Mouse (Mus musculus): Measurements from ENCODE around the gene Babam2. TPM values are rescaled to one million over a fixed set of nuclear protein-coding genes. Genes with fewer than 3 reads are reported as not detected.

Babam2 gene
- total RNA-seq (2021), result 10 to 100 TPM; 38.1 to 39.1 TPM

DNA sequence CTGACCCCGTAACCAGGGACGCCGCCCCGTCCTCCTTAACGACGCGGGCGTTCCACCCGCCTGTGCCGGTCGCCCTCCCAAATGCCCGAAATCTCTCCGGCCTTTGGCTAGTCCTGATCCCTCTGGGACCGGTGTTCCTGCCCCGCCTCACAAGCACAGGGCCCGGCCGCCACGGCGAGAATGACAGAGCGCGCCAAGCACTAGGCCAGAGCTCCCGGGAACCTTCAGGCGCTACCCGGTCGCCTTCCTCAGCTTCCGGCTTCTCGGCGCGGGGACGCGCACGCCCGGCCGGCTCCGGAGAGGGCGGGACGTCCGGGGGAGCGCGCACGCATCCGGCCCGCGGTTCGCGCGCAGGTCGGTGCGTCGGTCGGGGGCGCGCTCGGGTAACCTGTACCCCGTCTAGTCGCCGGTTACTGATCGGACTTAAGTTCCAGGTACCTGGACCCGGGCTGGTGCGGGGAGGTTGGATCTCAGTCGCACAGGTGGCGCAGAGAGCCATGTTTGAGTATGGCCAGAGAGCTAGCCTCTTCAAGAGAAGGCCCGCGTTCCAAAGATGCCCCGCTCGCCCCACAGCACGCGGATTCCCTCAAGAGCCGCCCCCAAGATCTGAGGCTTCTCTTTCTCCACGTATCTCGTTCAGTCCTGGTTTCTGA, at the start of gene Babam2:
Gene Babam2 (plus strand): TSS at position 41 of the 653 bp plus-strand sequence.
- DNase-seq, result peak; percentile 93
- intact Hi-C loops (cut with DNase I), result loop anchor here (5.0 kb wide), 1 partner anchor 440 kb away; the partner anchor contains the start of gene Fosl2

DNA sequence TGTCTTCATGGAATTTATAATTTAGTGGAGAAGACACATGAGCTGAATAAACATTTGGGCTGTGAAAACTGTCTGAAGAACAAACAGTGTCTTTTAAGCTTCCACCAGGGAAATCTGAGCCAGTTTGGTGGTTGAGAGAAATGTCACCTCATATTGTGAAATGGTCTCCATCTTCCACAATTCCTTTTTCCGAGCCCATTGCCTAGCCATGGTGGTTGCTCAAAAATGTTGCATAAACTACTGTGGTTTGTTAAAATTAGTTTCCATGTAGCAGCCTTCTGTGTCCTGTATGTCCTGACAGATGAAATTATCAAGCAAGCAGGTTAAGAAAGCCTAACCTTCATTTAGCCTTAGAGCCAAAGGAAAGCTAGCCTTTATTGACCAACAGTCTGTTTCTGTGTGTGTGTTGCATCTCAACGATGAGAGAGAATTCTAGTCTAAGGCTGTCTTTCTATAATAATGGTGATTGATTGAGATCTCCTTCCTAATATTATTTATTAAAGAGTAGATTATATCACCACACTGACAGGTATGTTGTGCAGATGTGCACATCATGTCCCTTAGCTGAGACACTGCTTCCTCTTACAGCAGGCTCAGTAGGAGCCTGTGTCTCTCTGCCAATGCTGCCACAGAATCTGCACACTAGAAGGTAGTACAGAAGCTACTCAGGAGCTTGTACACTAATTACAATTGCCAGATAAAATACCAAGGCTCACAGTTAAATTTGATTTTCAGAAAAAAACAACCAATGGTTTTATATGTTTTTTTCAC, 46.8 kb upstream of the Babam2 start:
- DNase-seq, result no peak
- intact Hi-C loops (cut with DNase I), result no loop called here

DNA sequence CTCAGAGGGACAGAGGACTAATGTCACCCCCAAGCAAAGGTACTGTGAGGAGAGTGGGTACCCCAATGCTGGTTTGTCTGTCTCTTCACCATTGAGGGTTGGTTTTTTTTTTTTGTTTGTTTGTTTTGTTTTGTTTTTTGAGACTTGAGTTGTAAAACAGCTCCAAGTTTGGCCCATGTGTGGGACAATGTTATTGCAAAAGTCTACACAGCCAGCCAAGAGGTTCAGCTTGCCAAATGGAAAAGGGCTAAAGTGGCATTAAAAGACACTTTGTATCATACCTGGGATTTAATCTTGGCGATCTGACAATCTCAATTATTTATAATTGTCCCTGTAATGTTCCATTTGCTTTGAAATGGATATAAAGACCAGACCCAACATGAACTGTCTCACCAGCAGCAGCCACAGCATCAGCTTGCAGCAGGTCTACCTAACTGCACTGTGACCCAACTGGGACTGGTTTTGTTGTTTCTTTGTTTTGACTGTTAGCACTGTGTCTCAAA, 41.7 kb upstream of the Babam2 start:
- intact Hi-C loops (cut with DNase I), result no loop called here
- DNase-seq, result no peak

DNA sequence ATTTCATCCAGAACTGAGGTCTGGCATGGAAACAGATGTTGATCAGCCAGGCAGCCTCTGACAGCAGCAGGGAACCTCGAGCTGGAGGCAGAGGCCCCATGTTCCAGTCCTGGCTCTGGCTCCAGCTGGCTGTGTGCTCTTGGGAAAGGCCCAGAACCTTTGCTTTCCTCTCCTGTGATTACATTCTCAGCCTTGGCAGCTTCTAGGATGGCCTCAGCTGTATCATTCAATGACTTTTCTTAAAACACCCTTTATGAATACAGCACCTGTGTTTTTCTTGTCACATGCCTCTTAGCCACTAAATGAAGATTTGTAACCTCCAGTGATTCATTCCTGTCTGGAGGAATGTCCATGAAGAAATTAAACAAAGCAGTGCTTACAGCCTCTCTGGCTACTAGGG, 31.3 kb upstream of the Babam2 start:
- intact Hi-C loops (cut with DNase I), result no loop called here
- no peak for DNase-seq

GRCm38 (mm10) chr5:31668325-31668968, 29.0 kb upstream of the Babam2 start:
- intact Hi-C loops (cut with DNase I), result no loop called here

GRCm38 (mm10) chr5:31669984-31670383, 27.5 kb upstream of the Babam2 start:
- no peak for DNase-seq
- intact Hi-C loops (cut with DNase I), result no loop called here

More at GRCm38 (mm10) chr5:31668325-31668968, 29.0 kb upstream of the Babam2 start:
- no peak for DNase-seq

DNA sequence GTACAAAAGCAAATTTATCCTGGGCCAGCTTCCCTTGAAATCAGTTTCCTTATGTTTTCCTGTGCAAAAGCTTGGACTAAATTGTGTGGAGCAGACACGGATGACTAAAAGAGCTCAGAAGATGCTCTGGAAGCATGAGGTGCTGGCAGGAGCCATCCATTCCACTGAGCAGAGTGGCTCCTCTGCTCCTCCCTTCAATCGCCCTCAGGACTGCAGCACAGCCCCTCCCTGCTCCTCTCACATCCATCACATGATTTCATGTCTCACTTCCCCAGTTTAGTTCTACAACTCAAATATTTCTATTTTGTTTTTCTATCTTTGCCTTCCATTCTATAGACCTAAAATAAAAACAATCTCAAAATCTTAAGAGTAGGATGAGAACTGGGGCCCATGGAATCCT, 26.3 kb upstream of the Babam2 start:
- intact Hi-C loops (cut with DNase I), result no loop called here
- DNase-seq, result no peak

DNA sequence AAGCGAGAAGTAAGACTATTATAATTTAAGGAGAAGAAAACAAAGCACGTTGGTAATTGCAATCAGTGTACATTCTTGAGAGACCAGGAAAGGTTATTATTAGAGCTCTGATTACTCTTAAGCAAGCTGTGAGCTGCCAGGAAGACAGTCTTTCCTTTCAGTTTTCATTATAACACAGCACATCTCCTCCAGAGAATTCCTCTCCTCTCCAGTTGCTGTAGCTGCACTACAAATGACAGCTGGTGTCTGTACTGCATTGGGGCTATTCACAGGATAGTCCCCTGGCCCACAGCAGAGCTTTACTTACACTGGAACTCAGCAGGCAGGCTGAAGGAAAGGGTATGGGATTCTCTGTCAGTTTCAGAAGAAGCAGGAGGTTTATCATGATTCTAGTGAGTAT, 24.1 kb upstream of the Babam2 start:
- intact Hi-C loops (cut with DNase I), result no loop called here
- no peak for DNase-seq

DNA sequence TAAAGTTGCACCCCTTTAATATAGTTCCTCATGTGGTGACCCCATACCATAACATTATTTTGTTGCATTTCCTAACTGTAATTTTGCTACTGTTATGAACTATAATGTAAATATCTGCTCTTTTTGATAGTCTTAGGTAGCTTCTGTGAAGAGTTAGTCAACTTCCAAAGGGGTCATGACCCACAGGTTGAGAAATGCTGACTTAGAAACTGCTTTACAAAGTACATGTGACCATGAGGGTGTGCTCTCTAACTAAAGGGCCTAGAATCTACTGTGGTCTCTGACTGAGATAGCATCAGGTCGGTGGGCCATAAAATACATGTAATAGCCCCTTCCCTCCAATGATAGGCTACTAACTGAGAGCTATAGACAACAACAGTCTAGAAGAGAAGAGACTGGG, 19.5 kb upstream of the Babam2 start:
- intact Hi-C loops (cut with DNase I), result no loop called here

GRCm38 (mm10) chr5:31680183-31680582, 17.3 kb upstream of the Babam2 start:
- intact Hi-C loops (cut with DNase I), result no loop called here

More for the DNA sequence above, 19.5 kb upstream of the Babam2 start:
- no peak for DNase-seq

GRCm38 (mm10) chr5:31682305-31682704, 15.2 kb upstream of the Babam2 start:
- intact Hi-C loops (cut with DNase I), result no loop called here
- no peak for DNase-seq

More at GRCm38 (mm10) chr5:31680183-31680582, 17.3 kb upstream of the Babam2 start:
- no peak for DNase-seq

DNA sequence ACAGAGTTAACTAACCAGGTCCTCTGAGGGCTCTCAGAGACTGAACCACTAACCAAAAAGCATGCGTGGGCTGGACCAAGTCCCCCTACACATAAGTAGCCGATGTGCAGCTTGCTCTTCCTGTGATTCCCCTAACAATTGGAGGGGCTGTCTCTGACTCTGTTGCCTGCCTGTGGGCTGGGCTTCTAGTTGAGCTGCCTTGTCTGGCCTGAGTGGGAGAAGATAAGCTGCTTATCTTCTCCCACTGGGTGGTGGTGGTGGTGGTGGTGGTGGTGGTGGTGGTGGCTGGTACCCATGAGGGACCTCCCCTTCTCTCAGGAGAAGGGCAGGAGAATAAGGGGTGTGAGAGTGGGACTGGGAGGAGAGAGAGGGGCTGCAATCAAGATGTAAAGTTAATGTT, 11.4 kb upstream of the Babam2 start:
- no peak for DNase-seq
- intact Hi-C loops (cut with DNase I), result no loop called here

DNA sequence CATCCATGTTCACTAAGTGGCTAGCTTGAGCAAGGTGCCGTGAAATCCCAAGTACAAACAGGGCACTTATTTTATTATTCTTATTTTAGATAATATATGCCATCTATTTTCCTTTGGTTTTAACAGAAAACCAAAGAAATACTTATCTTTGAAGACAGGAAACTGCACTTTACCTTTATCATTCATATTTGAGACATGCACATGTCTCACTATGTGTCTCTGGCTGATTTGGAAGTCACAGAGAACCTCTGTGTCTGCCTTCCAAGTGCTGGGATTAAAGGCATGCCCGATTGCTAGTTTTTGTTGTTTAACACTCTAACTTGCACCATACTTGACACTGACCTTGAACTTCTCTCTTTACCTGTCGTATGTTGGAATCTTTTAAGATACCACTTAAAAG, 9.5 kb upstream of the Babam2 start:
- no peak for DNase-seq
- intact Hi-C loops (cut with DNase I), result no loop called here

DNA sequence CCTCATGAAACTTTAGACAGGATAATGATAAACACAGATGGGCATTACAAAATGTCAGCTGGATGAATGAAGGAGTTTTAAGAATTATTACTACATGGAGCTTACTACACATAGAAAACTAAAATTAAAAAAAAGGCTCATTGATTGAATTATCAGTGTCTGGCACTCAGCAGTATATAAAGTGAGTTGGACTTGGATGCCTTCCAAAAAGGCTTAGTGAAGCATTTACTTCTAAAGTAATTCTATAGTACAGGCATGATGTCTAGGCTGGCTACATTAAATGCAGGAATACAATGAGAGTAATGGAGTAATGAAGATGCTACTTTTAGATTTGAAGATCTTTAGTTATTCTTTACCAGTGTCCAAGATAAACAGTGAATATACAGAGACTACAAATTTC, 4.3 kb upstream of the Babam2 start:
- intact Hi-C loops (cut with DNase I), result no loop called here
- DNase-seq, result no peak

- no peak for DNase-seq
- intact Hi-C loops (cut with DNase I), result loop anchor here (5.0 kb wide), 1 partner anchor 440 kb away; the partner anchor contains the start of gene Fosl2
These were observed 377 bp upstream of the Babam2 start, which contains the start of gene Rbks for GRCm38 (mm10) chr5:31696971-31697643. Rbks (minus strand) TSS chr5:31697627.

DNA sequence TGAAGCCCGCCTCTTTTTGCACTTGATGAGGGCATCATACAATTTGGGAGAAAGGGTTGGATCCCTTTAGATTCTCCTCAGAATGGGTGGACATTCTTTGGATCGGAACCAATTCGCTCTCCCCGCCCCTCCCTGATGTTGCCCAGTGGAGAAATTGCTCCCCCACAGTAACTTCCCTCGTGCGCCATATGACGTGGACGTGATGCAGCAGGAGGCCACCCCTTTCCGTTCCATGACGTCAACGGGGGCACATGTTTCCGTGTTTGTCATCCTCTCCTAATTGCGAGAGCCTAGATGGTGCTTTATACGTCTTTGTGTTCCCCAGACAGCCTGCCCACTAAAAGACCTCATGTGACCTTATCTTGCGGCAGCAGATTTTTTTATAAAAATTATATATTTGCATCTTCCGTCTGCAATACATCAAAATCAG, 828 bp downstream of the Babam2 start:
- DNase-seq, result peak; percentile 80
- intact Hi-C loops (cut with DNase I), result loop anchor here (5.0 kb wide), 1 partner anchor 439 kb away; the partner anchor contains the start of gene Fosl2

DNA sequence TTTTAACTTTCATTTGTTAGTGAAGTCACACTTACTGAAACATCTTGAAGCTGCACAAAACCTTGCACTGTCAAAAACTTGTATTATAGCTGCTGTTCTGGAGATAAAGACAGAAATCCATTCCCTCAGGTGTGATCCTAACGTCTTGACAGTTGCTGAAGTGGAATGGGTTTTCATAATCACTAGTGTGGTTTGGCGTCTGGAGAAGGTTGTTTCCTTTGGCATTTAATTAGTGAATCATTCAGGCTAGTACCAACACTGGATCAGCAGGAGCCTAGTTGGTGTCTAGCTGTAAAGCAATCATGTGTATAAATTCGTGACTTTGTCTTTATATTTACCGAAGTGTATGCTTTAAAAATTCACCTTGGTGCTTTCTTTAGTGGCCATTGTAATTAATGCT, 1.4 kb downstream of the Babam2 start:
- no peak for DNase-seq
- intact Hi-C loops (cut with DNase I), result loop anchor here (5.0 kb wide), 1 partner anchor 438 kb away; the partner anchor contains the start of gene Fosl2

DNA sequence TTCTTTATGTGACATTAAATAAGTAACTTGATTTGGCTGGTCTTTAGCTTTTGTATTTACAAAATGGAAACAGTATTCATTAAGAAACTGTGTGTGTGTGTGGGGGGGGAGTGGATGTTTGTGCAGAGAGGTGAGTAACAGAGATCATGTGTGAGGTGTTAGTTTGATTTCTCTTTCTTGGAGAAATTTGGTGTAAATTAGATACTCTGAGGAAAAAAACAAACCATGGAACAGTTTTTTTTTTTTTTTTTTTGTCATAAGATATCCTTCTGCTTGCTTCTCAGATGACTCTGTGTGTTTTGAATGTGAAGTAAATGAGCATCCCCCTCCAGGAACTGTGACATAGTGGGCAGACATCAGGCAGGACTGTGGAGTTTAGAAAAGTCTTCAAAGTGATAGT, 1.9 kb downstream of the Babam2 start:
- DNase-seq, result no peak
- intact Hi-C loops (cut with DNase I), result loop anchor here (5.0 kb wide), 1 partner anchor 438 kb away; the partner anchor contains the start of gene Fosl2

GRCm38 (mm10) chr5:31704971-31705370, 7.5 kb downstream of the Babam2 start:
- no peak for DNase-seq

DNA sequence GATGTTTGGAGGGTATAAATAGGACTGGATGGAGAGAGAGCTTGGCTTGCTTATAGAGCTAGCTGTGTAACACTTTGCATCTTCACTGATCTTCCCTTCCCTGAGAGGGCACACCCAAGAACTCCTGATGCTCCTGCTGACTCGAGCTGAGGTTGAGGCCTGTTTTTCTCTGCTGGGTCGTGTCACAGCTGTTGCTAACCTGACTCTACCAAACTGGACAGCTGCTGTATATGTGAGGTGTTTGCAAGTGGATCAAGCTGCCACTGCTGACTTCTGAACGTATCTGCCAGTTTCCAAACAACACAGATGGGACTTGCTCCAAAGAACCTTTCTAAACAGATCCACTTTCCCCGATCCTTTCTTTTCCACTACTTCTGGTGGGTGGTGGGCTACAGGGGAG, 9.3 kb downstream of the Babam2 start:
- intact Hi-C loops (cut with DNase I), result no loop called here
- DNase-seq, result no peak

More at GRCm38 (mm10) chr5:31704971-31705370, 7.5 kb downstream of the Babam2 start:
- intact Hi-C loops (cut with DNase I), result no loop called here

All from left cerebral cortex, postnatal 4 days (tissue).